Mouse (Mus musculus) megakaryocyte, embryonic 14.5 days (primary cell): ENCODE data around the gene Hoxc5.

Experiments used
- FLI1 ChIP-seq: IDR thresholded peaks from 2 replicates; pipeline ENCODE4 v1.6.1; 2012; ENCODE audit warnings: low read length, inconsistent platforms, mixed read lengths
- GATA1 ChIP-seq: IDR thresholded peaks from 3 replicates; pipeline ENCODE4 v1.6.1; 2012; ENCODE audit warnings: mixed read lengths, low read length, inconsistent platforms, borderline replicate concordance

DNA sequence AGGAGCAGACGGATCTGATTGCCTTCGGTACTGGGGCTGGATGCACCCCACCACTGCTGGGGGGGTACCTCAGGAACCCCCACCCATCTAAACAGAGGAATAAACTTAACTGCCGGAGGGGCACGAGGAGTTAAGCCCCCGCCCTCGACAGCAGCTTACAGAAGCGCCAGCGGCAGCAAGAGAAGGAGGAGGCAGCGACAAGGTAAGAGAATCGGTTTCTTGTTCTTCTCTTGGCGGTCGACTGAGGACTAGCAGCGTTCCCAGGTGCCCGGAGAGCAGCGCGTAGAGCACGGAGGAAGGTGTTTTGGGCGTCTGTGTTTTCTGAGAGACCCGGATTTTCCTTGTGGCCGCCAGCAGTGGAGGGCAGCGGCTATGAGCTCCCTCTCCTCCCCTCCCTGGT is 5.0 kb downstream of the Hoxc5 start:
- TF ChIP-seq GATA1 (no peak), FLI1 (no peak)
